Mouse (Mus musculus) embryonic stem cell, embryonic (primary cell): Measurements from ENCODE around the gene 5730455P16Rik.

Experiments
- CTCF ChIA-PET, 4 experiments: fragments of 300-600 bp in 2 of 4; fragments of 350-600 bp in 2 of 4; sonication (Branson Sonifier 250); formaldehyde crosslinking; loops; one replicate each; lab custom pipeline; 2022; ENCODE audit warnings: inconsistent platforms in 2 of 4; lab: Charles Lee
- POLR2A ChIA-PET, 4 experiments: fragments of 300-600 bp in 2 of 4; fragments of 350-600 bp in 2 of 4; sonication (Branson Sonifier 250); formaldehyde crosslinking; loops; one replicate each; lab custom pipeline; 2022; ENCODE audit warnings: antibody characterized with exemption in 4 of 4, inconsistent platforms in 1 of 4; lab: Charles Lee

5730455P16Rik gene

GRCm38 (mm10) chr11:80332709-80333400 lies 45.0 kb downstream of the 5730455P16Rik start:
- ChIA-PET CTCF (interaction anchor here (0.6 to 1.7 kb wide), 10 partner anchors 8 to 46 kb away, joined by 3 to 11 read pairs (median 4); no protein-coding TSS in a partner anchor), POLR2A (interaction anchor here in 3 of 4 experiments (0.8 to 1.7 kb wide), 10 partner anchors 9 to 447 kb away, joined by 3 to 5 read pairs (median 3); partner anchors contain the start of genes 5730455P16Rik (in 1 of the 3) and Myo1d (in 1 of the 3))

- POLR2A ChIA-PET = interaction anchor here in 2 of 4 experiments (0.6 to 2.8 kb wide), 10 partner anchors 8 to 763 kb away, joined by 3 to 9 read pairs (median 3); partner anchors contain the start of genes 5730455P16Rik (in 1 of the 2) and Rhbdl3 (in 1 of the 2)
Measured at GRCm38 (mm10) chr11:80324636-80325035, 53.2 kb downstream of the 5730455P16Rik start.

GRCm38 (mm10) chr11:80323255-80323654 lies 54.6 kb downstream of the 5730455P16Rik start:
- CTCF ChIA-PET = interaction anchor here in 3 of 4 experiments (0.6 to 1.5 kb wide), 3 partner anchors 28 to 41 kb away, joined by 3 to 4 read pairs (median 3); no protein-coding TSS in a partner anchor
- POLR2A ChIA-PET = interaction anchor here in 3 of 4 experiments (0.6 to 2.0 kb wide), 5 partner anchors 9 to 61 kb away, joined by 3 to 6 read pairs (median 3); partner anchors contain the start of gene 5730455P16Rik (in 2 of the 3)

More at GRCm38 (mm10) chr11:80324636-80325035, 53.2 kb downstream of the 5730455P16Rik start:
- CTCF ChIA-PET = interaction anchor here in 2 of 4 experiments (0.9 to 2.1 kb wide), 3 partner anchors 27 to 38 kb away, joined by 3 to 13 read pairs (median 3); no protein-coding TSS in a partner anchor

- POLR2A ChIA-PET = interaction anchor here in 2 of 4 experiments (0.7 to 1.1 kb wide), 3 partner anchors 10 to 624 kb away, joined by 3 to 6 read pairs (median 4); no protein-coding TSS in a partner anchor
- CTCF ChIA-PET = interaction anchor here in 2 of 4 experiments (0.5 to 0.6 kb wide), 2 partner anchors 12 to 13 kb away, joined by 8 to 11 read pairs; no protein-coding TSS in a partner anchor
Measured at GRCm38 (mm10) chr11:80315743-80316639, 61.8 kb downstream of the 5730455P16Rik start.

GRCm38 (mm10) chr11:80313944-80314343 lies 63.9 kb downstream of the 5730455P16Rik start:
- ChIA-PET POLR2A (no interaction called here), CTCF (interaction anchor here in 1 of 4 experiments (2.6 kb wide), 1 partner anchor 10 kb away, joined by 6 read pairs; no protein-coding TSS in a partner anchor)

- POLR2A ChIA-PET = interaction anchor here in 2 of 4 experiments (0.9 to 2.1 kb wide), 2 partner anchors 13 to 17 kb away, joined by 4 read pairs; partner anchors contain the start of gene Rhbdl3 (in 1 of the 2)
- CTCF ChIA-PET = interaction anchor here in 3 of 4 experiments (0.7 to 2.6 kb wide), 5 partner anchors 10 to 38 kb away, joined by 5 to 8 read pairs (median 7); partner anchors contain the start of gene Rhbdl3 (in 1 of the 3)
Measured at GRCm38 (mm10) chr11:80313462-80313861, 64.4 kb downstream of the 5730455P16Rik start.

- POLR2A ChIA-PET = interaction anchor here in 3 of 4 experiments (0.5 to 2.1 kb wide), 14 partner anchors 9 to 446 kb away, joined by 3 to 5 read pairs (median 4); partner anchors contain the start of genes Crlf3 (in 1 of the 3) and Rhbdl3 (in 1 of the 3)
- CTCF ChIA-PET = interaction anchor here (0.5 to 2.6 kb wide), 17 partner anchors 9 to 302 kb away, joined by 3 to 14 read pairs (median 6); partner anchors contain the start of gene Rhbdl3 (in 1 of the 4)
Measured at GRCm38 (mm10) chr11:80312565-80312964, 65.3 kb downstream of the 5730455P16Rik start.

GRCm38 (mm10) chr11:80312049-80312448 lies 65.8 kb downstream of the 5730455P16Rik start:
- ChIA-PET CTCF (interaction anchor here (0.5 to 2.4 kb wide), 14 partner anchors 8 to 302 kb away, joined by 3 to 14 read pairs (median 6); partner anchors contain the start of gene Rhbdl3 (in 1 of the 4)), POLR2A (interaction anchor here in 3 of 4 experiments (0.7 to 2.1 kb wide), 11 partner anchors 9 to 445 kb away, joined by 3 to 5 read pairs (median 3); partner anchors contain the start of genes Crlf3 (in 1 of the 3) and Rhbdl3 (in 1 of the 3))

- ChIA-PET POLR2A (interaction anchor here in 3 of 4 experiments (0.6 to 2.1 kb wide), 5 partner anchors 11 to 931 kb away, joined by 3 to 4 read pairs (median 3); partner anchors contain the start of gene Rhbdl3 (in 1 of the 3)), CTCF (interaction anchor here (1.2 to 2.8 kb wide), 6 partner anchors 9 to 40 kb away, joined by 5 to 10 read pairs (median 8); partner anchors contain the start of gene Rhbdl3 (in 1 of the 4))
Measured at GRCm38 (mm10) chr11:80311271-80311670, 66.6 kb downstream of the 5730455P16Rik start.
